10 mouse cellular contexts compared by ENCODE assay signal in genomic region chr2:121512991-121513765, GRCm38 (mm10). TPM values are rescaled to one million over a fixed set of nuclear protein-coding genes. Genes with fewer than 3 reads are reported as not detected.
"Had no signal": no experiment of that assay in that cellular context is flagged by ENCODE, and none has a peak within 500 bp of the region (broad histone marks: within the 10 kb centered on the region; RNA-seq: fewer than 3 reads in every experiment).

No protein-coding gene starts in this region.

RNA-seq across cellular contexts. Expression of gene Serinc4, which starts 56.6 kb away (rescaled TPM):
- total RNA-seq: gastrocnemius, adult 18-20 months; gastrocnemius, adult 8-10 months; gastrocnemius, postnatal 14 days; gastrocnemius, postnatal 36 days; heart, adult 2 months; heart, postnatal 36 days; liver, adult 2 months had no signal
- polyA plus RNA-seq: intestine, embryonic 16.5 days; liver, embryonic 12.5 days; liver, embryonic 15.5 days had no signal
